Mouse (Mus musculus) neural tube, embryonic 13.5 days (tissue): ENCODE measurements around the gene Prickle3. TPM values are rescaled to one million over a fixed set of nuclear protein-coding genes. Genes with fewer than 3 reads are reported as not detected.

ENCODE experiments used
- ATAC-seq: fragments of 200-750 bp; cut with Nextera tagmentation; 2 replicates; pipeline ENCODE4 v1.8.0; 2017; ENCODE audit warnings: low read depth, mild to moderate bottlenecking, moderate TSS enrichment, moderate library complexity
- H3K27ac ChIP-seq: fragments of 300-500 bp; sonication (generic); replicated peaks from 2 replicates; pipeline ENCODE4 v1.5.1; 2015; ENCODE audit warnings: moderate library complexity, mild to moderate bottlenecking, inconsistent platforms
- H3K27me3 ChIP-seq: fragments of 300-500 bp; sonication (generic); 2 replicates; pipeline ENCODE4 v1.6.1; 2015; ENCODE audit warnings: mild to moderate bottlenecking, inconsistent platforms
- H3K36me3 ChIP-seq: fragments of 300-500 bp; sonication (generic); 2 replicates; pipeline ENCODE4 v1.6.1; 2015; ENCODE audit warnings: mild to moderate bottlenecking, inconsistent platforms
- H3K4me1 ChIP-seq: fragments of 300-500 bp; sonication (generic); replicated peaks from 2 replicates; pipeline ENCODE4 v1.6.1; 2015; ENCODE audit warnings: inconsistent platforms
- H3K4me2 ChIP-seq: fragments of 300-500 bp; sonication (generic); 2 replicates; pipeline ENCODE4 v1.6.1; 2015; ENCODE audit warnings: inconsistent platforms, mild to moderate bottlenecking, moderate library complexity
- H3K4me3 ChIP-seq: fragments of 300-500 bp; sonication (generic); 2 replicates; pipeline ENCODE4 v1.5.1; 2015; ENCODE audit warnings: mild to moderate bottlenecking, inconsistent platforms
- H3K9ac ChIP-seq: fragments of 300-500 bp; sonication (generic); 2 replicates; pipeline ENCODE4 v1.6.1; 2015; ENCODE audit warnings: moderate library complexity, mild to moderate bottlenecking, inconsistent platforms
- H3K9me3 ChIP-seq: fragments of 300-500 bp; sonication (generic); 2 replicates; pipeline ENCODE4 v1.6.1; 2016; ENCODE audit warnings: inconsistent platforms
- WGBS: fragments of 180-500 bp; shearing (Covaris S2); methylation state at CpG from one replicate; pipeline ENCODE4 v1.1.7; 2015; 5-methylcytosine and 5-hydroxymethylcytosine counted together
- polyA plus RNA-seq: library from polyadenylated mRNA; unstranded; fragments of >200 nt; fragmentation: Nextera tagmentation; extraction: Ambion mirVana; gene quantifications from 2 replicates; pipeline ENCODE4 v1.2.1, GENCODE M21; 2015

The Prickle3 gene
- 1.9 and 2.1 TPM in 2 replicates for polyA plus RNA-seq

DNA sequence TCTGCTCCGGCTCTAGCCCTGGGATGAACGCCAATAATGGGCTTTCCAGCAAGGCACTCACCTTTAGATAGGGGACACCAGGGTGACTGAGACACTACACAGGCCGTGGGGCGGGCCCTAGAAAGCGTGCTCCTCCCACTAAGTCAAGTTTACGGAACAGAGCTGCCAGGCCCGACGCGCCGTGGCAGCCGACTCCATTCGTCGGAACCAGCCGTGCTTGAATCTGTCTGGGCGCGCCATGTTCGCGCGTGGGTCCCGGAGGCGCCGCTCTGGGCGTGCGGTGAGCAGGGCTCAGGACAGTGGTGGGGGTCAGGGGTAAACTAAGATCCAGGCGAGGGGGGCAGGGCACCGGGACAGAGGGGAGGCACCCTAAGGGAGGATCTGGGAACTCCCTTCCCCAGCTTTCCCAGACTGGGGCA lies at the start of gene Prickle3:
Gene Prickle3, plus strand, starts transcription at position 40 of the 419 bp plus-strand sequence.
- Histone ChIP-seq H3K36me3 (peaks cover 6% of the 10 kb centered on the region; the same call in 1 of the 2 replicates), H3K4me2 (peak within 1 kb of the TSS; percentile 48), H3K27ac (no peak within 1 kb of the TSS; the same call in 1 of the 2 replicates), H3K9me3 (no peaks in the 10 kb centered on the region), H3K4me3 (peak within 1 kb of the TSS; percentile 29), H3K9ac (peak within 1 kb of the TSS; percentile 60), H3K4me1 (peaks cover 5% of the 10 kb centered on the region; the same call in 1 of the 2 replicates), H3K27me3 (no peaks in the 10 kb centered on the region)
- peak; percentile 40; the same call in 1 of the 2 replicates for ATAC-seq
- WGBS = 24% methylated on average over 26 of the region's 26 CpGs

DNA sequence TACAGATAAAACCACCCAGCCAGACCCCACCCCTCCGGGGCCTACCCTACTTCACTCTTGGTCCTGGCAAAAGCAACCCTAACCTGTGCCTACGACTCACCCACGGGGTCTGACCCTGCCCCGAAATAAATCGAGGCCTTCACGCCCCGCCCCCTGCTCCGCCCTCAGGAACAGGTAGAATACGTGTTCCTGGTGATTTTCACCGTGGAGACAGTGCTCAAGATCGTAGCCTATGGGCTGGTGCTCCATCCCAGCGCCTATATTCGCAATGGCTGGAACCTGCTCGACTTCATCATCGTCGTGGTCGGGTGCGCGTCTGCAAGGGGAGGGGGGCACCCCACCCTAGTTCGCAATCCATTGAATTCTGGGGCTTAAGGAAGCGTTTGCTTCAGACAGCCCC lies 47.0 kb upstream of the Prickle3 start:
- peak overlapping the region; percentile 66 for H3K9ac ChIP-seq
- 25% methylated on average over 21 of the region's 21 CpGs for WGBS
- H3K36me3 ChIP-seq = no peaks in the 10 kb centered on the region
- peak overlapping the region; percentile 64 for H3K4me2 ChIP-seq
- H3K9me3 ChIP-seq = no peaks in the 10 kb centered on the region
- no peaks in the 10 kb centered on the region for H3K4me1 ChIP-seq
- ATAC-seq = peak; percentile 44; the same call in 1 of the 2 replicates
- no peak overlapping the region for H3K27ac ChIP-seq
- peaks cover 6% of the 10 kb centered on the region; the same call in 1 of the 2 replicates for H3K27me3 ChIP-seq
- peak overlapping the region; percentile 42 for H3K4me3 ChIP-seq

DNA sequence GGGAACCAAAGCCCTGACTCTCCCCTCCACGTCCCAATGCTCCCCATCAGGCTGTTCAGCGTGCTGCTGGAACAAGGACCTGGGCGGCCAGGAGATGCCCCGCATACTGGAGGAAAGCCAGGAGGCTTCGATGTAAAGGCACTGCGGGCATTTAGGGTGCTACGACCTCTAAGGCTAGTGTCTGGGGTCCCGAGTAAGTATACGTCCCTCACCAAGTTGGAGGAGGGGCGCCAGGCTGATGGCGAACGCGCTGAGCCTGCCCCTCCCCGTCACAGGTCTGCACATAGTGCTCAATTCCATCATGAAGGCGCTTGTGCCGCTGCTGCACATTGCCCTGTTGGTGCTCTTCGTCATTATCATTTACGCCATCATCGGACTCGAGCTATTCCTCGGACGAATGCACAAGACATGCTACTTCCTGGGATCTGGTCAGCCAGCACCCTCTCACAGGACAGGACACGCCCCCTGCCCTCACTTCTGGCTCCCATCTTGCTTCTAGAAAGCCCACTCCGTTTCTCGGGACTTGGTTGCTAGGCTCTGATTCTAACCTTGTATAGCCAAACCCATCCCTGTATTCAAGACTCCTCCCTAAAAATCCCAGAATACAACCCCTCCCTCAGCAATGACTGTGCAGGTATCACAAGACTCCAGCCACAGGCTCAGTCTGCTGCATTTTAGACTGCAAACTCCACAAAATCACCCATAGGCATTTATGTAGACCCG lies 46.4 kb upstream of the Prickle3 start:
- H3K27ac ChIP-seq = no peak overlapping the region

DNA sequence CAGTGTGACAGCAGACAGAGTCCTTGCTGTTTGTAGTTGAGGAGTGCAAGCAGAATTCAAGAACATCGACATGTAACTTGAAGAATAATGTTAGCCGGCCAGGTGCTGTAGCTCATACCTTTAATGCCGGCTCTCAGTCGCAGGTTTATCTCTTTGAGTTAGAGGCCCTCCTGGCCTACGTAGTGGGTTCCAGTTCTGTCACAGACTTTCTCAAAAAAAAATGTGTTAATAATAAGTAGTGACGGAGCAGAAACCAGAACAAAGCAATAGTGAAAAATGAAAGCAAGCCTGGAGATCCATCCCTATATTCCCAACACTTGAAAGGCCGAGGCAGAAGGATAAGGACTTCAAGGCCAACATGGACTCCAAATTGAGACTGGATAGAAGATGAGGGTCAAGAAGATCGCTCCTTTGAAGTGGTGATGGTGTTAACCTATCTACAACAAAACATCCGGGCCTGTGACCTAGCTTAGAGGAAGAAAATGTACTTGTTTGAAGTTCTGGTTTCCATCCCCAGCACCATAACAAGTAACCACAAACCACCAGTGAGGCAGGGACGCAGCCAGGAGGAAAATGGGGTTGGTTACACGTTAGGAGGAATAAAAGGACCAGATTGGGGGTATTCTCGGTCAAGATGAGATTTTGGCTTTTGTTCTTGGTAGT lies 39.0 kb upstream of the Prickle3 start:
- ATAC-seq = no peak
- H3K4me1 ChIP-seq = no peaks in the 10 kb centered on the region
- 83% methylated on average over 12 of the region's 12 CpGs for WGBS
- no peak overlapping the region for H3K9ac ChIP-seq
- H3K27ac ChIP-seq = no peak overlapping the region
- no peak overlapping the region for H3K4me3 ChIP-seq
- no peak overlapping the region for H3K4me2 ChIP-seq
- H3K9me3 ChIP-seq = no peaks in the 10 kb centered on the region
- H3K27me3 ChIP-seq = no peaks in the 10 kb centered on the region
- no peaks in the 10 kb centered on the region for H3K36me3 ChIP-seq

More for the DNA sequence above, 46.4 kb upstream of the Prickle3 start:
- Histone ChIP-seq H3K4me1 (no peaks in the 10 kb centered on the region), H3K9me3 (no peaks in the 10 kb centered on the region), H3K4me3 (peak overlapping the region; percentile 42), H3K4me2 (peak overlapping the region; percentile 64), H3K27me3 (peaks cover 6% of the 10 kb centered on the region; the same call in 1 of the 2 replicates), H3K9ac (peak overlapping the region; percentile 66), H3K36me3 (no peaks in the 10 kb centered on the region)
- peak; percentile 68 for ATAC-seq
- 23% methylated on average over 26 of the region's 26 CpGs for WGBS

DNA sequence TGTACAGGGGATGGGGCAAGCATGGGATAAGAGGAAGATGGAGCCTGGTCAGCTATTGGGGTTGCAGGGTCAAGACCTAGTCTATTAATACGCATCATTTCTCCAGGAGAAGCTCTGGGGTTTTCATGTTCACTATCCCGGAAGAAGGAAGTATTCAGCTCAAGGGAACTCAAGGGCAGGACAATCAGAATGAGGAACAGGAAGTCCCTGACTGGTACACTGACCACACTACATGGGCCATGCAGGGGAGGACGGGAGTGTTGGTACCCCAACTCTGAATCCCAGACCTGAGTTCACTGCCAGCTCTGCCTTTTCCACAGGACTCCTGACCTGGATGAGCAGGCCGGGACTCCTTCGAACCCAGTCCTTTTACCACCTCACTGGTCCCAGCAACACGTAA lies 24.5 kb upstream of the Prickle3 start:
- no peak for ATAC-seq
- no peak overlapping the region for H3K4me3 ChIP-seq
- no peaks in the 10 kb centered on the region for H3K27me3 ChIP-seq
- H3K36me3 ChIP-seq = no peaks in the 10 kb centered on the region
- WGBS = 88% methylated on average over 6 of the region's 6 CpGs
- H3K9me3 ChIP-seq = no peaks in the 10 kb centered on the region
- H3K4me2 ChIP-seq = no peak overlapping the region
- H3K27ac ChIP-seq = no peak overlapping the region
- H3K4me1 ChIP-seq = no peaks in the 10 kb centered on the region
- no peak overlapping the region for H3K9ac ChIP-seq

DNA sequence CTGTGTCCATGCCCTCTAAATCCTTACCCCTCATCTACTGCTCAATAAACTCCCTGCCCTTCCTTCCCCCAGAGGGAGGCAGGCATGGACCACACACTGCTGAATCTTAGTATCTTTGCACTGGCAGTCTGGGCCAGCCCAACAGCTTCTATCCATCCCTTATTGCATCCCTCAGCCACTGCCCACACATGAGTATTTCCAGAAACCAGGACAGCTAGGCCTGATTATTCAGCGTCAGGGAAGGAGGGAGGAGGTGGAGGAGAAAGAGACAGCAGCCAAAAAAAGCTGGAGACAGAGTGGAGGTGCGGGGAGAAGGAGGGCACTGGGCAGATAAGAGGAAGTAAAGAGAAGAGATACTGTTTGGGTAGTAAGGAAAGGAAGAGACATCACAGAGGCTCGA lies 22.0 kb upstream of the Prickle3 start:
- ATAC-seq = no peak
- no peaks in the 10 kb centered on the region; the same call in 1 of the 2 replicates for H3K4me1 ChIP-seq
- WGBS = 78% methylated on average over 3 of the region's 3 CpGs

DNA sequence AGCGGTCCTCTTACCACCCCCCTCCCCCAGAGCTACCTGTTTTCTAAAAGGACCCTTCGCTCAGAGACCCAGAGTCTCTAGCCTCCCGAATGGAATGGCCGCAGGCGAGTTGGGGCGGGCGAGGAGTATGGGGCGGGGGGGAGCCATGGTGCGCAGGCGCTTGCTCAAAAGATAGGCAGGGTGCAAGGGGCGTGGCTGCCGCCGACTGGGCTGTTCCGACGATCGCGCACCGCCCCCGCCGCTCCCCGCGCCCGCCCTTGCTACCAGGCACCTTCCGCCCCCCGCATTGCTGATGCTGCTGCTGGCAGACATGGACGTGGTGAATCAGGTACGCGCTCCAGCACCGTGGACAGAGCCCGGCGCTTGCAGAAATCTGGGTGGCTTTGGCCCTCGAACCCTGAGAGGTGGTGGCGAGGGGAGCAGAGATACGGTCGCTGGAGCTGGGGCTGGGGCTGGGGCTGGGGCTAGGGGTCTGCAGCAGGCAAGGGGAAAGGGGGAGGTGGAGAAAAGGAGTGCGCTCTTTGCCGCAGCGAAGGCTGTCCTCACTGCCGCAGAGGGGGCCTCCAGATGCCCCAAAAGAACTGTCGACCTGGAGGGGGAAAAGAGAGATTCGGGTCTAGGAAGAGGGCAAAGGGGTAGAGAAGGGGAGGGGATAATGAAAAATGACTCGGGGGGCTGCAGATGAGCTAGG lies 18.5 kb upstream of the Prickle3 start, which contains the start of gene Syp:
Gene Syp, plus strand, starts transcription at position 71 of the 691 bp plus-strand sequence.
- 0 out of 2 replicates have a peak, but pooled peaks cover 4% of the 10 kb centered on the region for H3K36me3 ChIP-seq
- H3K27me3 ChIP-seq = no peaks in the 10 kb centered on the region
- ATAC-seq = peak; percentile 88
- H3K9ac ChIP-seq = peak within 1 kb of the TSS; percentile 81
- H3K4me3 ChIP-seq = peak within 1 kb of the TSS; percentile 51
- no peaks in the 10 kb centered on the region for H3K9me3 ChIP-seq
- H3K27ac ChIP-seq = peak within 1 kb of the TSS; percentile 82
- H3K4me1 ChIP-seq = peaks cover 8% of the 10 kb centered on the region
- H3K4me2 ChIP-seq = peak within 1 kb of the TSS; percentile 63
- WGBS = 24% methylated on average over 41 of the region's 42 CpGs

More for the DNA sequence above, 22.0 kb upstream of the Prickle3 start:
- no peaks in the 10 kb centered on the region for H3K36me3 ChIP-seq
- no peak overlapping the region for H3K27ac ChIP-seq
- H3K9me3 ChIP-seq = no peaks in the 10 kb centered on the region
- H3K4me3 ChIP-seq = no peak overlapping the region
- no peak overlapping the region for H3K9ac ChIP-seq
- no peaks in the 10 kb centered on the region for H3K27me3 ChIP-seq
- H3K4me2 ChIP-seq = no peak overlapping the region

DNA sequence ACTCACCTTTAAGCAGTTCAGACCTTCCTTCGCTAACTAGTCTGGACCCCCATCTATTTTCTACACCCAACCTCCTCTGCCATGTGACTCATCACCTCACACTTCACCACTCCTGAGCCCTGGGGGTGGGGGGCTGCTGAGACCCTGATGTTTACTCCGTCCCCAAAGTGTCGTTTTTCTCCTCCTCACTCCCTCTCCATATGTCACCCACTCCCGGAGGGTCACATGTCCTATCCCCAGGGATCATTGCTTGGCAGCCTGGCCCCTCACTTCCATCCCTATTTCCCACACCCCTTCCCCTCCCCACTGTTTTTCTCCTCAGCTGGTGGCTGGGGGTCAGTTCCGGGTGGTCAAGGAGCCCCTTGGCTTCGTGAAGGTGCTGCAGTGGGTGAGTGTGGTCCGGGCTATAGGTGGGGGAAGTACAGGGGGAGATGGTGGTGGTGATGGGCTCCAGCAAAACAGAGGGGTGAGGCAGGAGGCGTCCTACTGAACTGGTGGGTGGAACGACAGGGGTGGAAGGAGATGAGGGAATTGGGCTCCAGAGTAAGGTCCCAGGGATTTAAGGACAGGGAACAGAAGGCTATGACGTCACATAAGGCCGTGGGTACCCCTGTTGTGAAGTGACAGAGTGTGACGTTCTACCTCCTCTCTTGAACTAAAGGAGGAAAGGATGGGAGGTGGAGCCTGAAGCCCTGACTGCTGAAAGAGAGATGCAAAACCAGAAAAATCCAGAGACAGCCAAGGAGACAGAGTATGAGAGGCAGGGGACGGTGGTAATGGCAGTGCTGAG lies 17.3 kb upstream of the Prickle3 start:
- Histone ChIP-seq H3K36me3 (0 out of 2 replicates have a peak, but pooled peaks cover 4% of the 10 kb centered on the region), H3K9me3 (no peaks in the 10 kb centered on the region), H3K9ac (peak overlapping the region; percentile 81), H3K27ac (peak overlapping the region; percentile 82), H3K27me3 (no peaks in the 10 kb centered on the region), H3K4me1 (peaks cover 8% of the 10 kb centered on the region), H3K4me2 (peak overlapping the region; percentile 63), H3K4me3 (peak overlapping the region; percentile 51)
- WGBS = 24% methylated on average over 13 of the region's 13 CpGs
- peak; percentile 51 for ATAC-seq

DNA sequence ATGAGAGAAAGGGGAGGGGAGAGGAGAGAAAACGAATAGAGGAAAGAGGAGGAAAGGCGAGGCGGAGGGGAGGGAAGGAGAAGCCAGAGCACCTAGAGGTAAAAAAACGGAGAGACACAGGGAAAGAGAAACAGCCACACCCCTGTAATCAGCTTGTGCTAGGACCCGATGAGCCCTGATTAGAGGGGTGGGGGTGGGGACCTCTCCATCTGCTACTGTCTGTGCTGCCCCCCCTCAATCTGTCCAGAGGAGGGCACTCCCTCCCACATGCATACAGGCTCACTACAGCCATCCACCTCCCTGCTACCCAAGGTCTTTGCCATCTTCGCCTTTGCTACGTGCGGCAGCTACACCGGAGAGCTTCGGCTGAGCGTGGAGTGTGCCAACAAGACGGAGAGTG lies 16.3 kb upstream of the Prickle3 start:
- Histone ChIP-seq H3K4me1 (peaks cover 8% of the 10 kb centered on the region), H3K27me3 (no peaks in the 10 kb centered on the region), H3K4me2 (peak overlapping the region; percentile 63), H3K4me3 (peak overlapping the region; percentile 51), H3K27ac (0 out of 2 replicates have a peak overlapping the region, but pooled peaks have one; percentile 5), H3K9me3 (no peaks in the 10 kb centered on the region), H3K9ac (peak overlapping the region; percentile 81; the same call in 1 of the 2 replicates), H3K36me3 (0 out of 2 replicates have a peak, but pooled peaks cover 7% of the 10 kb centered on the region)
- WGBS = 33% methylated on average over 11 of the region's 12 CpGs
- ATAC-seq = no peak

DNA sequence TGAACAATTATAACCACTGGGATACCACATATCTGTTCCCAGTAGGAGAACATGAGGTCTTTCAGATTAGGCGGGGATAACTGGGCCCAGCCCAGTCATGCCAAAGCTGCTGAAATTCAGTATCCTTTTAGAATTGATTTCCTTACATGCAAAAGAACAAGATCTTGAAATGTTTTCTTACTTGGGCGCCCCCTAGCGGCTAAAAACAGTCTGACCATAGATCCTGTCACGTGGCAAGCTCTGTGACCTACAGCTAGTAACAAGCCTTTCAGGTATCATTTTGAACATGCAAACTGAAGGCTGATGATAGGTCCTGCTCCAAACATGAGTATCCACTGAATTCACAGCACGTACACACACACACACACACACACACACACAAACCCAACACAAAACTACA lies 11.7 kb upstream of the Prickle3 start:
- Histone ChIP-seq H3K4me3 (no peak overlapping the region), H3K4me2 (no peak overlapping the region), H3K4me1 (peaks cover 13% of the 10 kb centered on the region), H3K36me3 (peaks cover 11% of the 10 kb centered on the region; the same call in 1 of the 2 replicates), H3K27ac (no peak overlapping the region), H3K9me3 (no peaks in the 10 kb centered on the region), H3K9ac (no peak overlapping the region), H3K27me3 (no peaks in the 10 kb centered on the region)
- 15% methylated on average over 5 of the region's 5 CpGs for WGBS
- no peak for ATAC-seq

DNA sequence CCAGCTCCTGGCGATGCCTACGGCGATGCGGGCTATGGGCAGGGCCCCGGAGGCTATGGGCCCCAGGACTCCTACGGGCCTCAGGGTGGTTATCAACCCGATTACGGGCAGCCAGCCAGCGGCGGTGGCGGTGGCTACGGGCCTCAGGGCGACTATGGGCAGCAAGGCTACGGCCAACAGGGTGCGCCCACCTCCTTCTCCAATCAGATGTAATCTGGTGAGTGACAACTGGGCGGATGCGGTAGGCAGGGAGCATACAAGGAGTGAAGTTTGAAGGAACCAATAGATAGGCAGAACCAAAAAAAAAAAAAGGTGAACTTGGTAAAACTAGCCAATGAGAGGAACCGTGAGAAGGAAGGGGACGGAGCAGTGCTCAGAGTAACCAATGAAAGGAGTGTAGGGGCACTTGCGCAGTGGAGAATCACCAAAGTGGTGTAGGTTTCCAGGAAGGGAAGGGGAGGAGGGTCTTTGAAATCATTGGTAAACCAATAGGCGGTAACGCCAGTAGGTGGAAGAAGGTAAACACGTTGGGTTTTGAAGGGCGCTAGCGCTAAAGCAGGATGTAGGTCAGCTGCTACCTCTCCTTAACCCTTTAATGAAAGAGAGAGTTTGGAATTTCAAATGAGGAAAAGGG lies 8.3 kb upstream of the Prickle3 start:
- peak; percentile 97 for ATAC-seq
- Histone ChIP-seq H3K9me3 (no peaks in the 10 kb centered on the region), H3K4me2 (peak overlapping the region; percentile 50), H3K36me3 (peaks cover 26% of the 10 kb centered on the region), H3K9ac (peak overlapping the region; percentile 64; the same call in 1 of the 2 replicates), H3K27me3 (no peaks in the 10 kb centered on the region), H3K4me3 (peak overlapping the region; percentile 35), H3K4me1 (peaks cover 5% of the 10 kb centered on the region), H3K27ac (peak overlapping the region; percentile 70)
- 20% methylated on average over 25 of the region's 25 CpGs for WGBS
